Mouse (Mus musculus) liver, postnatal 0 days (tissue): ENCODE data around the gene Foxo3. TPM values are rescaled to one million over a fixed set of nuclear protein-coding genes. Genes with fewer than 3 reads are reported as not detected.

Experiments
- ATAC-seq: fragments of 200-750 bp; cut with Nextera tagmentation; 2 replicates; pipeline ENCODE4 v1.8.0; 2017; ENCODE audit warnings: mild to moderate bottlenecking, moderate library complexity
- DNase-seq: peaks from one replicate; pipeline ENCODE4 v3.0.0-alpha.2; 2016
- H3K27ac ChIP-seq: fragments of 300-500 bp; sonication (generic); 2 replicates; pipeline ENCODE4 v1.5.1; 2014; ENCODE audit warnings: antibody characterized with exemption, moderate library complexity, mild to moderate bottlenecking, low read depth
- H3K27me3 ChIP-seq: fragments of 300-500 bp; sonication (generic); 2 replicates; pipeline ENCODE4 v1.6.1; 2014; ENCODE audit warnings: low read length, control low read depth, mixed read lengths; ENCODE audit not compliant: insufficient read depth
- H3K36me3 ChIP-seq: fragments of 300-500 bp; sonication (generic); replicated peaks from 2 replicates; pipeline ENCODE4 v1.6.1; 2014; ENCODE audit warnings: mild to moderate bottlenecking, control low read depth, low read length, moderate library complexity, mixed read lengths; ENCODE audit not compliant: insufficient read depth
- H3K4me1 ChIP-seq: fragments of 300-500 bp; sonication (generic); 2 replicates; pipeline ENCODE4 v1.6.1; 2014; ENCODE audit warnings: antibody characterized with exemption, mild to moderate bottlenecking, control low read depth; ENCODE audit not compliant: insufficient read depth
- H3K4me2 ChIP-seq: fragments of 300-500 bp; sonication (generic); 2 replicates; pipeline ENCODE4 v1.6.1; 2014; ENCODE audit warnings: low read depth, mild to moderate bottlenecking, low read length, moderate library complexity, mixed read lengths
- H3K4me3 ChIP-seq: fragments of 300-500 bp; sonication (generic); 2 replicates; pipeline ENCODE4 v1.5.1; 2014; ENCODE audit warnings: low read depth, low read length
- H3K9ac ChIP-seq: fragments of 300-500 bp; sonication (generic); replicated peaks from 2 replicates; pipeline ENCODE4 v1.6.1; 2014; ENCODE audit warnings: mild to moderate bottlenecking, moderate library complexity
- H3K9me3 ChIP-seq: fragments of 300-500 bp; sonication (generic); 2 replicates; pipeline ENCODE4 v1.6.1; 2016; ENCODE audit warnings: mild to moderate bottlenecking, control low read depth, low read length, mixed read lengths
- CTCF ChIP-seq: sonication (generic); IDR thresholded peaks from 2 replicates; pipeline ENCODE4 v1.5.1; 2016; ENCODE audit warnings: antibody characterized with exemption, low read depth
- EP300 ChIP-seq: IDR thresholded peaks from 2 replicates; pipeline ENCODE4 v1.6.1; 2016; ENCODE audit warnings: antibody characterized with exemption, low read depth, mild to moderate bottlenecking
- WGBS: fragments of 180-500 bp; shearing (Covaris S2); extraction: QIAGEN DNeasy Blood & Tissue Kit; methylation state at CpG from one replicate; pipeline ENCODE4 v1.1.7; 2014; ENCODE audit not compliant: insufficient replicate concordance; 5-methylcytosine and 5-hydroxymethylcytosine counted together
- polyA plus RNA-seq: library from polyadenylated mRNA; unstranded; fragments of >200 nt; fragmentation: Nextera tagmentation; extraction: Ambion mirVana; gene quantifications from 2 replicates; pipeline ENCODE4 v1.2.1, GENCODE M21; 2015

Gene Foxo3
- polyA plus RNA-seq, 1 experiment from 2014 or later = 8.4 TPM

DNA sequence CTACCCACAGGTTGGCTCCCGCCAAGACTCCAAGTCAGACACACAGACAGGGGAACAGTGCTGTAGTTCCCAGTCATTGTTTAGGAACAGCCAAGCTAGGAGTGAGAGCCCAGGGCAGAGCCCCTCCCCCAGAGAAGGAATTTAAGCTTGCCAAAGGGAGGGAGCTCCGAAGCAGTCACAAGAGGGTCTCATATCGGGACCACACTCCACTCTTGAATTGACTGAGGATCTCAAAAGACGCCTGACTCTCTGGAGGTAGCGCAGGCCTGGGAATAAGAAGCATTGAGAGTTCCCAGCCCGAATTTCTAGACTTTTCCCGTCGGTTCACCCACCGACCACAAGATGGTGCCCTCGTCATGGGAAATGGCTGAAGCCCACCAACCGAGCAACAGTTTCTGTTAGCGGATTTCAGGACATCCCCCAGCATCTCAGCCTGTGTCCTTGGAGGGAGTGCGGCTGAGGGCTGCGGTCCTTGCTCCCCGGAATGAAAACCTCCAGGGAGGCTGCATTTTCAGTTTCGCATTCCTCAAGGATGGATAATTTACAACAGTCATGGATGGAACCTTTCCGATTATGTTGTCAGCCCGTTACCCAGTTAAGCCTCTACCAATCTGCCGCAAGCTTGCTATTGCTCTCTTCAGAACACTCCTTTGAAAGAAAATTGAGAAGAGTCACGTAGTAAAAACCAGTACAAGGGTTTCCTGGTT, 31.6 kb upstream of the Foxo3 start:
- DNase-seq (peak; percentile 67), ATAC-seq (no peak)
- H3K36me3 ChIP-seq = no peaks in the 10 kb centered on the region
- no peak overlapping the region for H3K4me3 ChIP-seq
- H3K27me3 ChIP-seq = no peaks in the 10 kb centered on the region
- no peak for TF ChIP-seq EP300
- TF ChIP-seq CTCF = peak; percentile 80
- no peak overlapping the region for H3K27ac ChIP-seq
- H3K9ac ChIP-seq = no peak overlapping the region
- WGBS = 12% methylated on average over 20 of the region's 20 CpGs
- no peaks in the 10 kb centered on the region for H3K9me3 ChIP-seq
- H3K4me1 ChIP-seq = no peaks in the 10 kb centered on the region
- H3K4me2 ChIP-seq = peak overlapping the region; percentile 41

DNA sequence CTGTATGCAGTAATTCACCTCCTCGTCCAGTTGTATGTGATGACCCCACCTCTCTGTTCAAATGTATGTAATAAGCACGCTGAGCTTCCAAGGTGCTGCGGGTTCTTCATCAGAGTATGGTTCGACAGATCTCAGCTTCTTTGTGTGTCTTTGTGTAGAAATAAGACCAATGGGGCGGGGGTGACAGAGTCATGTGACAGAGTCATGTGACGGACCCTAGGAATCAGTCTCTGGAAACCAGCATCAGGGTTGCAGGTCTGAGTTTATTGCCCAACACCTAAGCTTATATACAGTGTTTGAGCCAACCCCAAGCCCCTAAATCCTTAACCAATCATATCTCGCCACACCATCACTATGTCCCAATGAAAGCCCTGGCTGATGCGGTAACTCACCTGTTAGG, 29.9 kb upstream of the Foxo3 start:
- Histone ChIP-seq H3K9ac (no peak overlapping the region), H3K36me3 (no peaks in the 10 kb centered on the region), H3K27ac (no peak overlapping the region), H3K4me1 (no peaks in the 10 kb centered on the region), H3K27me3 (no peaks in the 10 kb centered on the region), H3K4me2 (no peak overlapping the region), H3K9me3 (no peaks in the 10 kb centered on the region), H3K4me3 (no peak overlapping the region)
- WGBS = 78% methylated on average over 8 of the region's 8 CpGs
- ATAC-seq = no peak
- DNase-seq = no peak
- TF ChIP-seq CTCF = no peak
- TF ChIP-seq EP300 = no peak

DNA sequence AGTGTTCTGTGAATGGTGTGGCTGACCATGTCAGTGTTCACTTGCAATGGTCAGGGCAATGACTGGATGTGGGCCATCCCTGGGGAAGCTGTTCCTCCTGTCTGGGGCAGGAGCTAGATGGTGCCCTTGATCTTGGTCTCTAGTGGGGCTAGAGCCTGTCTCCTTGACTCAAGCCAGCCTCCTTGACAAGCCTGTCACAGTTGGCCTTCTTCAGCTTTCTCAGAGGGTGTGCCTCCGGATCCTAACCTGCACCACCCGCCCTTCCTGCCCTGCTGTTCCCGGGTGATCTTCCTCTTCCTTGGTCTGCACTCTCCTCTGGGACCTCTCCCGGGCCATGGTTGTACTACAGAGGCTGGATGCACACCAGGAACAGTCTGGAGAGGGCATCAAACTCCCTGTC, 24.2 kb upstream of the Foxo3 start:
- 40% methylated on average over 4 of the region's 4 CpGs for WGBS
- no peak for ATAC-seq

DNA sequence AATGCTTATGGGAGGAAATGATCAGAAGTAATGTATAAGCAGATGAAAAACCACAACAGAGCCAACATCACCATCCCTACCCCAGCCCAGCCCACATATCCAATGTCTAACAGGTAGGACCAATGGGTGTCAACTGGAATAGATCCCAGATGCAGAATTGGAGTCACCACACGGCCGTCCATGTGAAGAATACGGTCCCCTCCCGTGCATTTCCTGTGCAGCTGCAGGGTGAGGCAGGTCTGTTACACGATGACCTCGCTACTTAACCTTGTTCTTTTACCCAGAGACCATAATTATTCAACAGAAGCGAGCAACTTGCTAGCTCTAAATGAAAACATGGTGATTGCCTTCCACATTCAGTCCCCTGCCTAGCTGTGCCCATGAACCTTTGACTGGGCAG, 23.4 kb upstream of the Foxo3 start:
- DNase-seq (no peak), ATAC-seq (no peak)
- Histone ChIP-seq H3K4me2 (no peak overlapping the region), H3K9ac (no peak overlapping the region), H3K27ac (no peak overlapping the region), H3K4me3 (no peak overlapping the region), H3K36me3 (no peaks in the 10 kb centered on the region), H3K4me1 (no peaks in the 10 kb centered on the region), H3K27me3 (no peaks in the 10 kb centered on the region), H3K9me3 (no peaks in the 10 kb centered on the region)
- 45% methylated on average over 7 of the region's 7 CpGs for WGBS
- TF ChIP-seq EP300 = no peak

More for the DNA sequence above, 24.2 kb upstream of the Foxo3 start:
- no peaks in the 10 kb centered on the region for H3K9me3 ChIP-seq
- no peak overlapping the region for H3K27ac ChIP-seq
- no peaks in the 10 kb centered on the region for H3K4me1 ChIP-seq
- DNase-seq = no peak
- no peak overlapping the region for H3K9ac ChIP-seq
- H3K4me2 ChIP-seq = no peak overlapping the region
- H3K4me3 ChIP-seq = no peak overlapping the region
- H3K27me3 ChIP-seq = no peaks in the 10 kb centered on the region
- no peak for TF ChIP-seq EP300
- no peak for TF ChIP-seq CTCF
- no peaks in the 10 kb centered on the region for H3K36me3 ChIP-seq

DNA sequence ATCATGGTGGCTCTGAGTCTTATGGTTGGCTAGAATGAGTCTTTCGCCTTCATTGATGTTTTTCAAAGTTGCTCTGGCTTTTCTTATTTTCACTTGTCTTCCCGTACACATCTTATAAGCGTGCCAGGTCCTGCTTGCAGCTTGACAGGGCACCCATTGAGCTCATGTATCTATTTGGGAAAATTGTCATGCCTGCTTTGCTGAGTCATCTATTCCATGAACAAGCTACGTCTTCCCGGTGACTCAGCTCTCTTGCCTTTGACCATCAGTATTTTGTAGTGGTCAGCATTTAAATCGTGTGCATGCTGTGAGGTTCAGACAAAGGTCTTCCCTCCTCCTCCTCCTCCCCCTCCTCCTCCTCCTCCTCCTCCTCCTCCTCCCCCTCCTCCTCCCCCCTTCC, 22.9 kb upstream of the Foxo3 start:
- Histone ChIP-seq H3K36me3 (no peaks in the 10 kb centered on the region), H3K4me2 (no peak overlapping the region), H3K27ac (no peak overlapping the region), H3K9me3 (no peaks in the 10 kb centered on the region), H3K4me1 (peaks cover 2% of the 10 kb centered on the region; the same call in 1 of the 2 replicates), H3K27me3 (no peaks in the 10 kb centered on the region), H3K4me3 (no peak overlapping the region), H3K9ac (no peak overlapping the region)
- 77% methylated on average over 6 of the region's 6 CpGs for WGBS
- TF ChIP-seq EP300 (no peak), CTCF (no peak)
- ATAC-seq (no peak), DNase-seq (no peak)

DNA sequence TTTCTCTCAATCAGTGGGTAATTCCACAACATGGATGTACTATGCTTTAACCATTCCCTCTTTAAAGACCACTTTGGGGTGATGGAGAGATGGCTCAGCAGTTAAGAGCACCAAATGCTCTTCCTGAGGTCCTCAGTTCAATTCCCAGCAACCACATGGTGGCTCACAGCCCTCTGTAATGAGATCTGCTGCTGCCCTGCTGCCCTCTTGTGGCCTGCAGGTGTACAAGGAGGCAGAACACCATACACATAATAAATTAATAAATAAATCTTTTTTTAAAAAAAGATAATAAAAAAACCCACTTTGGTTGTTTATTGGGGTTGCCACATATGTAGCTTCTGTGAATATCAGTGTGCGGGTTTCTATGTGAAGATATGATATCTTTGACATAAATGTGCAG, 21.4 kb upstream of the Foxo3 start:
- Histone ChIP-seq H3K9me3 (no peaks in the 10 kb centered on the region), H3K4me2 (no peak overlapping the region), H3K36me3 (no peaks in the 10 kb centered on the region), H3K9ac (no peak overlapping the region), H3K4me3 (no peak overlapping the region), H3K27me3 (no peaks in the 10 kb centered on the region), H3K4me1 (peaks cover 3% of the 10 kb centered on the region; the same call in 1 of the 2 replicates), H3K27ac (no peak overlapping the region)
- ATAC-seq = no peak
- DNase-seq = no peak
- 67% methylated on average over 1 of the region's 1 CpGs for WGBS
- peak; percentile 59 for TF ChIP-seq CTCF
- no peak for TF ChIP-seq EP300

DNA sequence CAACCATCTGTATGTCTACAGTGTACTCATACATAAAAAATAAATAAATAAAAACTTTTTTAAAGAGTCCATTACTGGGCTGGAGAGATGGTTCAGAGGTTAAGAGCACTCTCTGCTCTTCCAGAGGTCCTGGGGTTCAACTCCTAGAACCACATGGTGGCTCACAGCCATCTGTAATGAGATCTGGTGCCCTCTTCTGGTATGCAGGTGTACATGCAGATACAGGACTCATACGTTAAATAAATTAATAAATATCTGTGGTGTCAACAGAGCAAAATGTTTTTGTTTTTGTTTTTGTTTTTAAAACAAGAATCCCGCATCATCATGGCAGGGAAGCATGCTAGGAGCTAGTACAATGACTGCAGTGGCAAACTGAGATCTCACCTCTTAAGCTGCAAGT, 20.6 kb upstream of the Foxo3 start:
- no peak for ATAC-seq
- H3K27me3 ChIP-seq = no peaks in the 10 kb centered on the region
- no peak for DNase-seq

More for the DNA sequence above, 20.6 kb upstream of the Foxo3 start:
- Histone ChIP-seq H3K4me3 (no peak overlapping the region), H3K9ac (no peak overlapping the region), H3K27ac (no peak overlapping the region), H3K4me2 (no peak overlapping the region), H3K9me3 (no peaks in the 10 kb centered on the region), H3K4me1 (peaks cover 3% of the 10 kb centered on the region; the same call in 1 of the 2 replicates), H3K36me3 (no peaks in the 10 kb centered on the region)
- WGBS = 66% methylated on average over 2 of the region's 2 CpGs
- TF ChIP-seq CTCF (peak; percentile 61), EP300 (no peak)
